Mouse (Mus musculus) stomach, embryonic 15.5 days (tissue): Measurements from ENCODE around the gene Olfr921. TPM values are rescaled to one million over a fixed set of nuclear protein-coding genes. Genes with fewer than 3 reads are reported as not detected.

Source experiments
- polyA plus RNA-seq: library from polyadenylated mRNA; unstranded; fragments of >200 nt; fragmentation: Nextera tagmentation; extraction: Ambion mirVana; gene quantifications from 2 replicates; pipeline ENCODE4 v1.2.1, GENCODE M21; 2015

Gene Olfr921
- polyA plus RNA-seq, 1 experiment from 2014 or later = not detected

Other genes with a start within 250 kb of the Olfr921 start
- gene Olfr910, start 235.2 kb upstream of the Olfr921 start, polyA plus RNA-seq = not detected in 2 replicates
- gene Olfr912, start 192.9 kb upstream of the Olfr921 start, polyA plus RNA-seq = not detected in 2 replicates
- not detected in 2 replicates for gene Olfr913, start 180.3 kb upstream of the Olfr921 start, polyA plus RNA-seq
- not detected in 2 replicates for gene Olfr914, start 168.0 kb upstream of the Olfr921 start, polyA plus RNA-seq
- gene Olfr916, start 113.2 kb upstream of the Olfr921 start, polyA plus RNA-seq = not detected in 2 replicates
- not detected in 2 replicates for gene Olfr917, start 107.2 kb upstream of the Olfr921 start, polyA plus RNA-seq
- gene Olfr918, start 98.5 kb upstream of the Olfr921 start, polyA plus RNA-seq = not detected in 2 replicates
- not detected in 2 replicates for gene Olfr919, start 69.4 kb upstream of the Olfr921 start, polyA plus RNA-seq
- 21.5 and 21.9 TPM in 2 replicates for gene Vwa5a, start 54.8 kb upstream of the Olfr921 start, polyA plus RNA-seq
- gene Olfr920, start 20.8 kb upstream of the Olfr921 start, polyA plus RNA-seq = 0.04 and 0.08 TPM in 2 replicates
- gene Olfr922, start 41.5 kb downstream of the Olfr921 start, polyA plus RNA-seq = not detected in 2 replicates
- not detected in 2 replicates for gene Olfr923, start 53.5 kb downstream of the Olfr921 start, polyA plus RNA-seq
- not detected in 2 replicates for gene Olfr924, start 71.4 kb downstream of the Olfr921 start, polyA plus RNA-seq
- not detected in 2 replicates for gene Olfr26, start 82.0 kb downstream of the Olfr921 start, polyA plus RNA-seq
- not detected in 2 replicates for gene Olfr926, start 104.1 kb downstream of the Olfr921 start, polyA plus RNA-seq
- gene Olfr930, start 156.7 kb downstream of the Olfr921 start, polyA plus RNA-seq = not detected in 2 replicates
- gene Olfr933, start 199.2 kb downstream of the Olfr921 start, polyA plus RNA-seq = not detected in 2 replicates
- not detected in 2 replicates for gene Olfr934, start 215.2 kb downstream of the Olfr921 start, polyA plus RNA-seq
- not detected in 2 replicates for gene Olfr935, start 226.6 kb downstream of the Olfr921 start, polyA plus RNA-seq